Mouse (Mus musculus) left cerebral cortex, adult 11 months (tissue): ENCODE results near the gene Cstf3.
"Not testable (repeated sequence)": the region's sequence is repeated elsewhere in the genome, so short reads cannot be mapped to it uniquely, and the experiment has no call there.

ENCODE experiments used
- DNase-seq: peaks from one replicate; pipeline ENCODE4 v3.0.0; 2022; ENCODE audit warnings: low spot score

Cstf3 gene

GRCm38 (mm10) chr2:104590068-104590828 lies at the start of gene Cstf3:
TSS of gene Cstf3 (plus strand) at chr2:104590523.
- peak; percentile 99 for DNase-seq

- DNase-seq = not testable (repeated sequence)
Observed at GRCm38 (mm10) chr2:104556711-104557110, 33.6 kb upstream of the Cstf3 start.

GRCm38 (mm10) chr2:104557722-104558121 lies 32.6 kb upstream of the Cstf3 start:
- DNase-seq = no peak

GRCm38 (mm10) chr2:104558326-104558725 lies 32.0 kb upstream of the Cstf3 start:
- DNase-seq = no peak

GRCm38 (mm10) chr2:104558938-104559337 lies 31.4 kb upstream of the Cstf3 start:
- no peak for DNase-seq

- DNase-seq = no peak
Observed at GRCm38 (mm10) chr2:104559591-104560380, 30.5 kb upstream of the Cstf3 start.

- DNase-seq = no peak
Observed at GRCm38 (mm10) chr2:104561386-104561785, 28.9 kb upstream of the Cstf3 start.

GRCm38 (mm10) chr2:104561986-104562532 lies 28.3 kb upstream of the Cstf3 start:
- no peak for DNase-seq

- no peak for DNase-seq
Observed at GRCm38 (mm10) chr2:104572066-104572465, 18.3 kb upstream of the Cstf3 start.

- DNase-seq = no peak
Observed at GRCm38 (mm10) chr2:104576216-104576615, 14.1 kb upstream of the Cstf3 start.

GRCm38 (mm10) chr2:104578021-104578420 lies 12.3 kb upstream of the Cstf3 start:
- DNase-seq = no peak

- DNase-seq = no peak
Observed at GRCm38 (mm10) chr2:104578836-104579604, 11.3 kb upstream of the Cstf3 start.

- DNase-seq = no peak
Observed at GRCm38 (mm10) chr2:104579784-104580446, 10.4 kb upstream of the Cstf3 start.

GRCm38 (mm10) chr2:104581281-104581879 lies 8.9 kb upstream of the Cstf3 start:
- no peak for DNase-seq

- DNase-seq = no peak
Observed at GRCm38 (mm10) chr2:104583032-104583431, 7.3 kb upstream of the Cstf3 start.

- no peak for DNase-seq
Observed at GRCm38 (mm10) chr2:104584226-104584625, 6.1 kb upstream of the Cstf3 start.

- no peak for DNase-seq
Observed at GRCm38 (mm10) chr2:104585645-104586044, 4.7 kb upstream of the Cstf3 start.

GRCm38 (mm10) chr2:104588552-104588951 lies 1.8 kb upstream of the Cstf3 start:
- no peak for DNase-seq

GRCm38 (mm10) chr2:104590829-104591117 lies 450 bp downstream of the Cstf3 start:
- DNase-seq = no peak

- no peak for DNase-seq
Observed at GRCm38 (mm10) chr2:104591141-104591540, 818 bp downstream of the Cstf3 start.

- no peak for DNase-seq
Observed at GRCm38 (mm10) chr2:104595063-104595462, 4.7 kb downstream of the Cstf3 start.
